Mouse (Mus musculus) neural tube, embryonic 11.5 days (tissue): ENCODE results near the gene 4933434E20Rik. TPM values are rescaled to one million over a fixed set of nuclear protein-coding genes. Genes with fewer than 3 reads are reported as not detected.

Source experiments
- ATAC-seq: fragments of 200-750 bp; cut with Nextera tagmentation; 2 replicates; pipeline ENCODE4 v1.8.0; 2017; ENCODE audit warnings: moderate number of reproducible peaks, mild to moderate bottlenecking, moderate TSS enrichment, moderate library complexity; ENCODE audit not compliant: insufficient read depth, low FRiP score, low TSS enrichment
- DNase-seq: peaks from one replicate; pipeline ENCODE4 v3.0.0-alpha.2; 2015; ENCODE audit warnings: low spot score
- H3K27ac ChIP-seq: fragments of 300-500 bp; sonication (generic); 2 replicates; pipeline ENCODE4 v1.5.1; 2014; ENCODE audit warnings: low read depth, mild to moderate bottlenecking, low read length
- H3K27me3 ChIP-seq: fragments of 300-500 bp; sonication (generic); 2 replicates; pipeline ENCODE4 v1.6.1; 2014; ENCODE audit warnings: mild to moderate bottlenecking, low read length, mixed read lengths; ENCODE audit not compliant: control insufficient read depth, insufficient read depth
- H3K36me3 ChIP-seq: fragments of 300-500 bp; sonication (generic); 2 replicates; pipeline ENCODE4 v1.6.1; 2014; ENCODE audit warnings: mild to moderate bottlenecking, low read length, moderate library complexity, mixed read lengths; ENCODE audit not compliant: control insufficient read depth, insufficient read depth
- H3K4me1 ChIP-seq: fragments of 300-500 bp; sonication (generic); 2 replicates; pipeline ENCODE4 v1.6.1; 2014; ENCODE audit warnings: low read length, mixed read lengths; ENCODE audit not compliant: control insufficient read depth, insufficient read depth
- H3K4me2 ChIP-seq: fragments of 300-500 bp; sonication (generic); 2 replicates; pipeline ENCODE4 v1.6.1; 2014; ENCODE audit warnings: low read depth, mild to moderate bottlenecking, moderate library complexity
- H3K4me3 ChIP-seq: fragments of 300-500 bp; sonication (generic); 2 replicates; pipeline ENCODE4 v1.5.1; 2014; ENCODE audit warnings: low read depth, low read length
- H3K9ac ChIP-seq: fragments of 300-500 bp; sonication (generic); 2 replicates; pipeline ENCODE4 v1.6.1; 2014; ENCODE audit warnings: mild to moderate bottlenecking, low read length
- H3K9me3 ChIP-seq: fragments of 300-500 bp; sonication (generic); 2 replicates; pipeline ENCODE4 v1.6.1; 2016; ENCODE audit warnings: low read length; ENCODE audit not compliant: control insufficient read depth
- WGBS: fragments of 180-500 bp; shearing (Covaris S2); extraction: QIAGEN DNeasy Blood & Tissue Kit; methylation state at CpG from one replicate; pipeline ENCODE4 v1.1.7; 2014; 5-methylcytosine and 5-hydroxymethylcytosine counted together
- microRNA counts: library from miRNA; unstranded; fragments of <30 nt; microRNA quantifications from one replicate; lab custom pipeline; 2015
- microRNA-seq: library from miRNA; unstranded; fragments of <30 nt; microRNA quantifications from one replicate; pipeline ENCODE4, GENCODE M21; 2016
- polyA plus RNA-seq: library from polyadenylated mRNA; unstranded; fragments of >200 nt; fragmentation: Nextera tagmentation; extraction: Ambion mirVana; gene quantifications from 2 replicates; pipeline ENCODE4 v1.2.1, GENCODE M21; 2014

The 4933434E20Rik gene
- polyA plus RNA-seq, 1 experiment from 2014 or later, result 197 TPM

DNA sequence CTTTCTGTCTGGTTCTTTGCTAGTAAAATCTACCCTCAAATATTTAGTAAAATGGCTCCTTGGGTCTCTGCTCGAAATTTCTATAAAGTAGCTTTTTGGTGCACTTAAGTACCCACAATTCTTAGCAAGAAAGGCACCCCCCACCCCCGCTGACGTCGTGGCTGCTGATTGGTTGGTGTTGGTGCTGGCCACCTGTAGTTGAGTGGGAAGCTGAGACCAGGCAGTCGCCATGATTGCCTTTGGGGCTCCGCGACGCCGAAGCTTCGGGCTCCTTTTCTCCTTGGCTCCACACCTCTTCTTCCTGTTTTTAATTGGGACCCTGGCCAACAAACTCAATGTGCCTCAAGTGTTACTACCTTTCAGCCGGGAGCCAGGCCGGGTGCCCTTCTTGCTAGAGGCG is 52.5 kb downstream of the 4933434E20Rik start, which contains the start of gene Nup210l:
TSS of gene Nup210l (plus strand) at position 195 of the 400 bp plus-strand sequence.
- Histone ChIP-seq H3K4me2 (no peak within 1 kb of the TSS), H3K36me3 (peaks cover 5% of the 10 kb centered on the region; the same call in 1 of the 2 replicates), H3K4me1 (no peaks in the 10 kb centered on the region), H3K9ac (no peak within 1 kb of the TSS), H3K27ac (no peak within 1 kb of the TSS), H3K9me3 (no peaks in the 10 kb centered on the region), H3K27me3 (no peaks in the 10 kb centered on the region), H3K4me3 (no peak within 1 kb of the TSS)
- 86% methylated on average over 13 of the region's 13 CpGs for WGBS
- ATAC-seq, result no peak
- DNase-seq, result no peak

- Histone ChIP-seq H3K27ac (no peak overlapping the region), H3K9ac (no peak overlapping the region), H3K4me3 (no peak overlapping the region), H3K36me3 (no peaks in the 10 kb centered on the region), H3K27me3 (no peaks in the 10 kb centered on the region), H3K4me2 (no peak overlapping the region), H3K9me3 (no peaks in the 10 kb centered on the region), H3K4me1 (no peaks in the 10 kb centered on the region)
- DNase-seq (no peak), ATAC-seq (no peak)
- 85% methylated on average over 2 of the region's 2 CpGs for WGBS
Observed at GRCm38 (mm10) chr3:90111706-90112105, 60.3 kb downstream of the 4933434E20Rik start.

DNA sequence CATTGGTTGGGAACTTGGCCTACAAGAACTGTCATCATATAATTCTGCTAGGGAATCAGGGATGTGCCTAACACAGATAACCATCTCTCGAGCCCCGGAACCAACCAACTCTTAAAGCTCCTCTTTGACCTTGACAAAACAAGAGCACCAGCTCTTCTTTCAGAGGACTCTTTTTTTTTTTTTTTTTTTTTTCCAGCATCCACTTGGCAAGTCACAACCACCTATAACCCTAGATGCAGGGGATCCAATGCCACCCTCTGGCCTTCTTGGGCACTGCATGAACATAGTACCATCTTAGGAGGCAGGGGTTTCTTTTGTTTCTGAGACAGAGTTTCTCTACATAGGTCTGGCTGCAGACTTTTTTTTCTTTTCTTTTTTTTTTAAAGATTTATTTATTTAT is 62.9 kb downstream of the 4933434E20Rik start:
- no peaks in the 10 kb centered on the region for H3K9me3 ChIP-seq
- no peak for DNase-seq
- 94% methylated on average over 2 of the region's 2 CpGs for WGBS

GRCm38 (mm10) chr3:90115526-90115925 is 64.1 kb downstream of the 4933434E20Rik start:
- Histone ChIP-seq H3K27me3 (no peaks in the 10 kb centered on the region), H3K4me1 (no peaks in the 10 kb centered on the region), H3K36me3 (no peaks in the 10 kb centered on the region), H3K9me3 (no peaks in the 10 kb centered on the region), H3K4me2 (no peak overlapping the region), H3K9ac (no peak overlapping the region), H3K4me3 (no peak overlapping the region), H3K27ac (no peak overlapping the region)
- ATAC-seq, result no peak
- DNase-seq, result no peak
- WGBS, result 85% methylated on average over 3 of the region's 3 CpGs

More for the DNA sequence above, 62.9 kb downstream of the 4933434E20Rik start:
- Histone ChIP-seq H3K4me1 (no peaks in the 10 kb centered on the region), H3K36me3 (no peaks in the 10 kb centered on the region), H3K4me3 (no peak overlapping the region), H3K27me3 (no peaks in the 10 kb centered on the region), H3K9ac (no peak overlapping the region), H3K27ac (no peak overlapping the region), H3K4me2 (no peak overlapping the region)
- ATAC-seq, result no peak

MicroRNAs encoded within 50 kb of the gene (microRNA counts, 519-probe panel; counts per million panel counts)
- 4,392 counts per million, percentile 81 among the panel's probes with 10 or more counts for microRNA mmu-miR-190b (lab: Ali Mortazavi, UCI)

Small RNAs within 50 kb of the gene (microRNA-seq; reads per million reads assigned to microRNA genes)
- gene Mir190b (19.8 reads per million, percentile 29 among the genes with 10 or more reads in this experiment), gene Mir7669 (0.78 reads per million)

Other genes starting within 250 kb of the 4933434E20Rik start
- gene She, start 220.3 kb upstream of the 4933434E20Rik start, polyA plus RNA-seq, result 2.5 and 3.4 TPM in 2 replicates
- 0.08 and 0.34 TPM in 2 replicates for gene Il6ra, start 138.4 kb upstream of the 4933434E20Rik start, polyA plus RNA-seq
- gene Atp8b2, start 88.1 kb upstream of the 4933434E20Rik start, polyA plus RNA-seq, result 11.8 and 13.4 TPM in 2 replicates
- gene Hax1, start 52.9 kb upstream of the 4933434E20Rik start, polyA plus RNA-seq, result 165 and 172 TPM in 2 replicates
- 206 and 208 TPM in 2 replicates for gene Ubap2l, start 992 bp downstream of the 4933434E20Rik start, polyA plus RNA-seq
- gene Tpm3, start 21.0 kb downstream of the 4933434E20Rik start, polyA plus RNA-seq, result 509 and 535 TPM in 2 replicates
- gene Nup210l, start 52.5 kb downstream of the 4933434E20Rik start, polyA plus RNA-seq, result 0.41 and 0.66 TPM in 2 replicates
- 1,223 and 1,277 TPM in 2 replicates for gene Rps27, start 162.0 kb downstream of the 4933434E20Rik start, polyA plus RNA-seq
- gene Rab13, start 162.1 kb downstream of the 4933434E20Rik start, polyA plus RNA-seq, result 10.4 and 12.3 TPM in 2 replicates
- 92.3 and 92.4 TPM in 2 replicates for gene Jtb, start 180.0 kb downstream of the 4933434E20Rik start, polyA plus RNA-seq
- gene Creb3l4, start 191.9 kb downstream of the 4933434E20Rik start, polyA plus RNA-seq, result 3.4 and 4.0 TPM in 2 replicates
- gene Slc39a1, start 196.5 kb downstream of the 4933434E20Rik start, polyA plus RNA-seq, result 50.6 and 51.4 TPM in 2 replicates
- 9.8 and 13.9 TPM in 2 replicates for gene Crtc2, start 202.5 kb downstream of the 4933434E20Rik start, polyA plus RNA-seq
- 4.7 and 6.2 TPM in 2 replicates for gene Dennd4b, start 213.5 kb downstream of the 4933434E20Rik start, polyA plus RNA-seq
- 9.2 and 11.4 TPM in 2 replicates for gene Gatad2b, start 241.5 kb downstream of the 4933434E20Rik start, polyA plus RNA-seq